Mouse (Mus musculus): ENCODE results near the gene Rbfox2.
"Not testable (repeated sequence)": the region's sequence is repeated elsewhere in the genome, so short reads cannot be mapped to it uniquely, and the experiment has no call there.

Gene Rbfox2

DNA sequence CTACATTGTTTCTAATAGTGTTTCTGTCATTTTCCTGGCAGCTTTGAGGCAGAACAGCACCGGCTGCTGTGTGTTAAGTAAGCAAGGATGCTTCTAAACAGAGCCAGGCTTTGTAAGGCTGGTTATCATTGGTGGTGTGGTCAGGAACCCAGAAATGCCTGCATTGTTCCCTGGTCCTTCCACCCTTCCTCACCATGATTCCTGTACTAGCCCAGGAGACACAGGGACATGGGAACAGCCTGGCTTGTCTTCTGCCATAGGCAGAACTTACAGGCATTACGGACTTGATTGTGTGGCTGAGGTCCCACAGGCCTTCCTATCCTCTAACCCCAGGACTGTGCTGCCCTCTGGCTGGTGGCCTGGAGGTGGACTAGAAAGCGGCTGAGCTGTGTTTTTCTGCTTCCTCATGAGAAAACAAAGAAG lies 238.4 kb downstream of the Rbfox2 start:
- DNase-seq (ENCODE audit: low spot score in 2 of 2) = no peak

DNA sequence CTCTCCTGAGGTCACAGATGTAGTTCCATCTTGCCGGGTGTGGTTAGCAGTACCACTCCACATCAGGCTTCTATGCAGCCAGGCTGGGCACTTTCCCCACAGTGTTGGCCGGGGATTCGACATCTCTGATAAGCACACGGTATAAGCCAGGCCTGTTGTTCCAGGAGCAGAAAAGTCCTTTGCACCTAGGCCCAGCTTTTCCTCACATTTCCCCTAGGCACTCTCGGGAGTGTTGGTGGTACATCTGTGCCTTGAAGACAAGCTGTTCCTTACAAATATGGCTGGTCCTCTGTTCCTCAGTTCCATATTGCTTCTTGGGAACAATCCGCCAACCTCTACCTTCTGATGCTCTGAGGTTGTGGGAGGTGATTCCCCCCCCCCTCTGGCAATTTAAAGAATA lies 240.6 kb downstream of the Rbfox2 start:
- no peak for DNase-seq (ENCODE audit: low spot score in 2 of 2)

- DNase-seq (ENCODE audit: low spot score in 2 of 2) = no peak
Measured at GRCm38 (mm10) chr15:77065259-77065852, 241.4 kb downstream of the Rbfox2 start.

DNA sequence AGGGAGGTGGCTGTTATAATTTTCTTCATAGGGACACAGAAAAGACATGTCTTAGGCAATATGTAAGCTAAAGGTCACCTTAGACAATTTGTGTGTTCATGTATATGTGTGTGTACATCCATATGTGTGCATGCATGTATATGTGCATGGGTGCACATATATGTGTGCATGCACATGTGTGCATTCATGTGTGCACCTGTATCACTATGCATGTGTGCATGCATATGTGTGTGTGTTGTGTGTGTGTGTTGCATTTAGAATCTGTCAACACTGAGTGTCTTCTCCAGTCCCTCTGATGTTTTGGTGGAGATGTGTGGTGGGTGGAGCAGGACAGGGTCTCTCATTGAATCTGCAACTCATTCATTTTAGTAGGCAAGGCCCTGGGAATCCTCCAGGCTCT lies 244.1 kb downstream of the Rbfox2 start:
- no peak for DNase-seq (ENCODE audit: low spot score in 2 of 2)

- DNase-seq (ENCODE audit: low spot score in 2 of 2) = not testable (repeated sequence)
Measured at GRCm38 (mm10) chr15:77059416-77059815, 247.4 kb downstream of the Rbfox2 start.

GRCm38 (mm10) chr15:77058566-77058965 lies 248.2 kb downstream of the Rbfox2 start:
- DNase-seq (ENCODE audit: low spot score in 2 of 2) = no peak

GRCm38 (mm10) chr15:77056791-77057051 lies 250.1 kb downstream of the Rbfox2 start:
- DNase-seq (ENCODE audit: low spot score in 2 of 2) = no peak

DNA sequence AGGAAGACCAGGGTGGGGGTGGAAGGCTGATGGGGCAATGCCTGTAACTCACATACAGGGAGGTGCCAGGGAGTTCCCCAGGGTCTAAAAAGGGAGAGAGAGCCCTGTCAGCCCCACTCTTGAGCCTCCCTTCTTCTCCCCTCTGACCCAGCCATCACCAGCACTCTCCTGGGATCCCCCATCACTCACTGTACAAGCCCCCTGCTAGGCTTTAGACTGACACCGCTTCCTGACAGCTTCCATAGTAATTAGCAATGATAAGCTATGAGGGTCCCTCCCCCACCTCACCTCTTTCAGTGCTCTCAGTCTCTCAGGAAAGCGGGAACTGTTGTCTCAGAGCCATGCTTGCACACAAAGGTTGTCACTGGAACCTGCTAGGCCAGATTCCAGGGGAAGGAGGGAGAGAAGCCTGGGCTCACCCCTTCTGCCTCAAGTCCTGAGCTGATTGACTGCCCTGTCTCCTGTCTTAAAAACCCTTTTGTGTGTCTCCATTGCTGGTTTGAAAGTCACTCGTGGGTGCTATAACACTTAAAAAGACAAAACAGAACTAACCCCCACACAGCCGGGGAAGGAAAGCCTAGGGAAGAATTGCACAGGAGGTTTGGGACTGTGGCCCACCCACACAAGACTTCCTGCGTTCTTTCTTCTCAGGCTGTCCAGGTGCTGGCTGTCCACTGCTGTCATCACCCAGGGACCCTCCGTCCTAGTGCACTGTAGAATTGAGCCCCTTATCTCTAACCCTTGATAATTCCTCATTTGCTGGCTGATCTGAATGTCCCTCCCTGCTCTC lies 250.6 kb downstream of the Rbfox2 start:
- DNase-seq (ENCODE audit: low spot score in 2 of 2) = no peak

DNA sequence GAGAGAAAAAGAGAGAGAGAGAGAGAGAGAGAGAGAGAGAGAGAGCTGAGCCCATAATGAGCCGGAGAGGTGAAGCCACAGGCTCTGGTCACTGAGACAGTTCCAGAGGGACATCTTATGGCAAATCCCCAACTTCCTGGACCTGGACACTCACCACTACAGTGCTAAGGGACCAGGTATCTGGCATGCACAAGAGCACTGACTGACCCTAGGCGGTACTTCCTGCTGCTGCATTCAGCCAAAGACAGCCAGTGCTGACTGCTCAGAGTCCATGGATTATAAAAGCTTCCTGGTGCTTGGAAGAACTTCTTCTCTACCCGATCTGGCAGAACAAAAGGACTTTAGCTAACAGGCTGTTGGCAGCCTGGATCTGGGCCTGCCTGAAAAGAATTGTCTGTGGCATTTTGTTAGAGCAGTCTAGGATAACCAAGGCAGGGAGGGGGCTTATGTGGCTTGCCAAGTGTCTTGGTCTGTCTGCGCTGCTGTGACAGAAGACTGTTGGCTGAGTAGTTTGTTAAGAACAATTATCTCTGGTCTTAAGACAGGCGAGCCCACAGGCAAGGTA lies 252.1 kb downstream of the Rbfox2 start:
- no peak for DNase-seq (ENCODE audit: low spot score in 2 of 2)

DNA sequence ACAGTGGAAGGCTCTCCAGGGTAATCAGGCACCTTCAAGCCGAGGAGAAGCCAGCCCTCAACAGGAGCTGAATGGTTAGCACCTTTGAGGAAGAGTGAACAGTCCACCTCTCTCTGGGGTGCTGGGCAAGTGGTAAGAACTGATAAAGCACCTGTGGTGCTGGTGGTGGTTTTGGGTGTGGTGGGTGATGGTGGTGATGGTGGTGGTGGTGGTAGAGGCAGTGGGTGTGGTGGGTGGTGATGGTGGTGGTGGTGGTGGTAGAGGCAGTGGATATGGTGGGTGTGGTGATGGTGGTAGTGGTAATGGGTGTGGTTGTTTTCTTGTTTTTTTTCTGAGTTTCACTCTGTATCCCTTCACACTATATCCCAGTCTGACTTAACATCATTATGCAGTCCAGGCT lies 253.8 kb downstream of the Rbfox2 start:
- no peak for DNase-seq (ENCODE audit: low spot score in 2 of 2)

DNA sequence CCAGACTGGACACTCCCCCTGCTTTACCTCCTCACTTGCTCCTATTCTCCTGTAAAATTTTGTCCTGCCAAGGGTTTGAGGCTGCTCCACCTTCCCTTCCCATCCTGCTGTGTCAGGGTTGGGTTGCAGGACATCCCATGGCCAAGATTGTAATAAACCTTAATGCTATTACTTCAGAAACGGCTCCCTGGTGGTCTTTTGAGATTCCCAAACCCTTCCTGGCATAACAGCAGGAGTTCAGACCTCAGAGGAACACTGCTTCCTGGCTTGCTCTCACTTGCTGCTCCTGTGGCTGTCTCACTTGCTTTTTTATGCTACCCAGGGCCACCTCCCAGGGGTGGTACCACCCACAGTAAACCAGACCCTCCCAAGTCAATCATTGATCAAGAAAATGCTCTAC lies 254.6 kb downstream of the Rbfox2 start:
- no peak for DNase-seq (ENCODE audit: low spot score in 2 of 2)

GRCm38 (mm10) chr15:77050570-77050969 lies 256.2 kb downstream of the Rbfox2 start, which contains the start of gene Mb:
Mb (minus strand) TSS chr15:77050670.
- no peak for DNase-seq (ENCODE audit: low spot score in 2 of 2)

DNA sequence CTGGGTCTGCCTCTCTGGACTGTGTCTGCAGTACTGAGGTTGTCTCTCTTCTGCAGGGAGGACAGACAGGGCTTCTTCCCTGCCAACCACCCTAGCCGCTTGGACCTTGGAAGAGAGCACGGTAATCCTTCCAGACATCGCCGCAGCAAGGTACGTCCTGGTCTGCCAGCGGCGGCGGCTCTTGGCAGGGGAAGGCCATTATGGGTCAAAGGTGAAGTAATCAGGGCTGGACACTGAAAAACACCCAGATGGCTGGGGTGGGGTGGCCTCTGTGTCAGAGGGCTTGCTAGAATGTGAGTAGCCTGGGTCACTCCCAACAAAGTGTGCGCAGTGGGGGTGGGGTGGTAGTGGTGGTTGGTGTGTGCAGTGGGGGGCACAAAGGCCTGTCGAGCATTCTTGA lies 261.2 kb downstream of the Rbfox2 start:
- no peak for DNase-seq (ENCODE audit: low spot score in 2 of 2)

DNA sequence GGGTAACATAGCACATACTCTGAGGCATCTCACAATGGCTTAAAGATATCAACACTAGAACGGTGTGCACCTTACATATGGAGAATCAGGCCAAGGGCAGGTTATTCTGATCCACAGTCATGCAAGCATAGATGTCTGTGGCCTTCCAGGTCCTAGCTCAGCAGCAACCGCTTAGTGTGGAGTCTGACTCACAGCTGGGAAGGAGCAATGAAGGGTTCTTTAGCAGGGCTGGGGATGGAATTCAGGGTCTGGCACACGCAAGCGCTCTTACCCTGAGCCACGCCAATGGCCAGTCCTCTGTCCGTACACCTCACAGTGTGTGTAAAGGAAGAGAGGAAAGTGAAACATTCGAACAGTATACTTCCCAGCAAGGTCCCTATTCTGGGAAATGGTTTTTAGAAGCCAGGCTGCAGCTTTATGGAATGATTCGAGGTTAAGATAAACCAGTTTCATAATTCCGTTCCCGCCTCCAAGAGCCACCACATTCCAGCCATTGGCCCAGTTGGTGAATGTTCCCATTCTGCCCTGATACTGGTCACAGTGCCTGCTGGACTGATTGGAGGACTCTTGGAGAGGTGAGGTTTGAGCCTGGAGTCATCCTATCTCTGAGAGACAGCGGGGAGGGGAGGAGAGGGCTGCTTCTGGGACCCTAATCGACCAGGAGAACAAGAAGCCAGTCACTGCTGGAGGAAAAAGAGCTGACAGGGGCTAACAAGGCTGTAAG lies 262.0 kb downstream of the Rbfox2 start, which contains the start of gene Apol6:
Apol6 (plus strand) TSS at position 133 of the 724 bp plus-strand sequence.
- no peak for DNase-seq (ENCODE audit: low spot score in 2 of 2)

- no peak for DNase-seq (ENCODE audit: low spot score in 2 of 2)
Measured at GRCm38 (mm10) chr15:77040784-77041183, 266.0 kb downstream of the Rbfox2 start.

- no peak for DNase-seq (ENCODE audit: low spot score in 2 of 2)
Measured at GRCm38 (mm10) chr15:77039211-77039700, 267.5 kb downstream of the Rbfox2 start.

GRCm38 (mm10) chr15:77037278-77038161 lies 269.3 kb downstream of the Rbfox2 start:
- DNase-seq (ENCODE audit: low spot score in 2 of 2) = no peak

DNA sequence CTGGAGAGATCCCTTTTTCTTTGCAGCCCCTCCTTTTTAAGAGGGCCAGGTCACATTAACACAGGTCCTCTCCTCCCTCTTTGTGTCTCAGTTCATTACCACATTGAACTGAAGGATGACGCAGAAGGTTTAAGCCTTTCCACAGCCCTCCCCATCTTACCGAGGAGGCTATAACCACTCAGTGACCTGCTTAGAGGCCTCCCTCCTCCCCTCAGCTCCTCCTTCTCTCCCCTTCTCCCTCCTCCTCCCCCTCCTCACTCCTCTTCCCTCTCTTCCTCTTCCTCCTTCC lies 269.9 kb downstream of the Rbfox2 start:
- no peak for DNase-seq (ENCODE audit: low spot score in 2 of 2)

DNA sequence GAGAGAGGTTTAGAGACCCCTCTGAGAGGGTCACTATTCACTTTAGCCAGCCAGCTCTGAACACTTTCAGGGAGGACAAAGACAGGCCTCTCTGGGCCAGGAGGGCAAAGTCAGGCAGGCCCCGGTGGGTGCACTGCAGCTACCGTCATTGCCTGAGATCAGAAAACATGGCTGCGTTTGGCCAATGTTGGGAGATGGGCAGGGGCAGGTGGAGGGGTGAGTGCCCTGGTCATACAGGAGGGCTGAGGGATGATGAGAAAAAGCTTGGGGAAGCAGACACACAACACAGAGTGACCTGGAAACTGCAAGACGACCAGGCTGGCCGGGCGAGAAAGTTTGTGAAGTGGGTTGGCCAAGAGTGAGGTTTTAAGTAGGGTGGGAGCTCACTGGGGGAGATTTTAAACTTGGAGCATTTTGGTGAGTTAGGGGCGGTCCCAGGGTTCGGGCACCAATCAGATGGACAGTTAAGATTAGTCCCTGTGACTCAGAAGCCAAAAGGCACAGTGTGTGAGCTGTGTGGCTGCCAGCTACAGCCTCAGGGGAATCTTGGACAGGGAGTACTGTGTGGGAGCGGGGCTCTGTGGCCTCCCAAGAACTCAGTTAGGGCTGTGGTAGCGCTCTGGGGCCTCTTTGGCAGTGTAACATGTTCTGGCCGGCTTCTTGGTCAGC lies 270.4 kb downstream of the Rbfox2 start:
- no peak for DNase-seq (ENCODE audit: low spot score in 2 of 2)

GRCm38 (mm10) chr15:77035643-77036042 lies 271.2 kb downstream of the Rbfox2 start:
- DNase-seq (ENCODE audit: low spot score in 2 of 2) = no peak

GRCm38 (mm10) chr15:77034526-77034925 lies 272.3 kb downstream of the Rbfox2 start:
- DNase-seq (ENCODE audit: low spot score in 2 of 2) = no peak

Measured in spleen, postnatal 4 days (tissue).